Mouse (Mus musculus) liver, adult 2 months (tissue): ENCODE data around the gene Canx. TPM values are rescaled to one million over a fixed set of nuclear protein-coding genes. Genes with fewer than 3 reads are reported as not detected.
A peak's percentile ranks its signal among the peaks of the same experiment; 100 is the strongest.
"Not testable (repeated sequence)": the region's sequence is repeated elsewhere in the genome, so short reads cannot be mapped to it uniquely, and the experiment has no call there.

Experiments
- DNase-seq: peaks from one replicate; pipeline ENCODE4 v3.0.0-alpha.2; 2011; ENCODE audit warnings: low read depth, low spot score; ENCODE audit errors: extremely low read depth
- H3K27ac ChIP-seq: fragments of 200-500 bp; replicated peaks from 2 replicates; pipeline ENCODE4 v1.5.1; 2012; ENCODE audit warnings: low read depth, mild to moderate bottlenecking, control low read depth, inconsistent platforms, low read length; ENCODE audit not compliant: insufficient read depth
- H3K27me3 ChIP-seq: fragments of 200-500 bp; 2 replicates; pipeline ENCODE4 v1.6.1; 2012; ENCODE audit warnings: mild to moderate bottlenecking, moderate library complexity, low read length, inconsistent platforms; ENCODE audit not compliant: control insufficient read depth, insufficient read depth
- H3K36me3 ChIP-seq: fragments of 200-500 bp; 2 replicates; pipeline ENCODE4 v1.6.1; 2012; ENCODE audit warnings: low read length, inconsistent platforms; ENCODE audit not compliant: control insufficient read depth, insufficient read depth
- H3K4me1 ChIP-seq: fragments of 200-500 bp; 2 replicates; pipeline ENCODE4 v1.6.1; 2011; ENCODE audit warnings: low read length; ENCODE audit not compliant: control insufficient read depth, insufficient read depth
- H3K4me3 ChIP-seq: fragments of 200-500 bp; 2 replicates; pipeline ENCODE4 v1.5.1; 2011; ENCODE audit warnings: low read depth, mild to moderate bottlenecking, control low read depth, low read length, moderate library complexity; ENCODE audit not compliant: insufficient read depth
- H3K79me2 ChIP-seq: fragments of 200-500 bp; 2 replicates; pipeline ENCODE4 v1.6.1; 2012; ENCODE audit warnings: inconsistent platforms, mild to moderate bottlenecking, low read length, moderate library complexity; ENCODE audit not compliant: control insufficient read depth, insufficient read depth
- H3K9ac ChIP-seq: fragments of 200-500 bp; 2 replicates; pipeline ENCODE4 v1.6.1; 2012; ENCODE audit warnings: low read depth, mild to moderate bottlenecking, control low read depth, inconsistent platforms, low read length
- CTCF ChIP-seq: fragments of 200-500 bp; IDR thresholded peaks from 2 replicates; pipeline ENCODE4 v1.5.1; 2011; ENCODE audit warnings: low read depth, low read length, control low read depth
- POLR2A ChIP-seq: fragments of 200-500 bp; IDR thresholded peaks from 2 replicates; pipeline ENCODE4 v1.6.1; 2011; ENCODE audit warnings: low read length, control low read depth; ENCODE audit not compliant: insufficient read depth; ENCODE audit errors: extremely low read depth
- WGBS: fragments of 180-500 bp; shearing (Covaris S2); methylation state at CpG from one replicate; pipeline ENCODE4 v1.1.7; 2018; 5-methylcytosine and 5-hydroxymethylcytosine counted together
- polyA plus RNA-seq: library from polyadenylated mRNA; depleted of rRNA; stranded (reverse); fragments of >200 nt; gene quantifications from 2 replicates; pipeline ENCODE4 v1.2.3, GENCODE M21; 2012
- total RNA-seq: library from RNA; depleted of rRNA; stranded (reverse); fragments of >200 nt; gene quantifications from 2 replicates; pipeline ENCODE4 v1.2.3, GENCODE M21; 2014

The Canx gene
- total and polyA plus RNA-seq, 2 experiments = 58.2 to 350 TPM

GRCm38 (mm10) chr11:50326302-50326966 lies 961 bp upstream of the Canx start:
- no peaks in the 10 kb centered on the region for H3K27me3 ChIP-seq
- H3K4me3 ChIP-seq = peak overlapping the region; percentile 68
- H3K4me1 ChIP-seq = peaks cover 10% of the 10 kb centered on the region; the same call in 1 of the 2 replicates
- DNase-seq = no peak
- WGBS = under 1% methylated on average over 7 of the region's 7 CpGs
- peak overlapping the region; percentile 79 for H3K27ac ChIP-seq
- peaks cover 17% of the 10 kb centered on the region; the same call in 1 of the 2 replicates for H3K79me2 ChIP-seq
- no peaks in the 10 kb centered on the region for H3K36me3 ChIP-seq
- TF ChIP-seq CTCF (no peak), POLR2A (no peak)
- peak overlapping the region; percentile 75 for H3K9ac ChIP-seq

- 1% methylated on average over 34 of the region's 34 CpGs for WGBS
- Histone ChIP-seq H3K4me1 (peaks cover 13% of the 10 kb centered on the region; the same call in 1 of the 2 replicates), H3K4me3 (peak overlapping the region; percentile 80), H3K9ac (peak overlapping the region; percentile 93), H3K79me2 (peaks cover 25% of the 10 kb centered on the region; the same call in 1 of the 2 replicates), H3K27ac (peak overlapping the region; percentile 78), H3K36me3 (peaks cover under 1% of the 10 kb centered on the region; the same call in 1 of the 2 replicates), H3K27me3 (no peaks in the 10 kb centered on the region)
- TF ChIP-seq CTCF (no peak), POLR2A (no peak)
- DNase-seq = peak; percentile 47
Observed at GRCm38 (mm10) chr11:50324751-50325471, 562 bp downstream of the Canx start.

- peak overlapping the region; percentile 50 for H3K9ac ChIP-seq
- H3K79me2 ChIP-seq = peaks cover 34% of the 10 kb centered on the region; the same call in 1 of the 2 replicates
- 5% methylated on average over 1 of the region's 1 CpGs for WGBS
- no peak for TF ChIP-seq CTCF
- no peak for TF ChIP-seq POLR2A
- H3K4me1 ChIP-seq = peaks cover 15% of the 10 kb centered on the region; the same call in 1 of the 2 replicates
- no peaks in the 10 kb centered on the region for H3K27me3 ChIP-seq
- H3K4me3 ChIP-seq = peak overlapping the region; percentile 80; the same call in 1 of the 2 replicates
- H3K36me3 ChIP-seq = peaks cover 8% of the 10 kb centered on the region
- H3K27ac ChIP-seq = no peak overlapping the region
- no peak for DNase-seq
Observed at GRCm38 (mm10) chr11:50323843-50324242, 1.6 kb downstream of the Canx start.

GRCm38 (mm10) chr11:50322345-50322744 lies 3.1 kb downstream of the Canx start:
- H3K27ac ChIP-seq = no peak overlapping the region

GRCm38 (mm10) chr11:50321239-50321638 lies 4.2 kb downstream of the Canx start:
- no peak for DNase-seq
- H3K4me1 ChIP-seq = peaks cover 18% of the 10 kb centered on the region; the same call in 1 of the 2 replicates
- H3K36me3 ChIP-seq = peaks cover 13% of the 10 kb centered on the region
- no peak overlapping the region for H3K4me3 ChIP-seq
- TF ChIP-seq CTCF (no peak), POLR2A (no peak)
- peaks cover 47% of the 10 kb centered on the region; the same call in 1 of the 2 replicates for H3K79me2 ChIP-seq
- no peak overlapping the region for H3K27ac ChIP-seq
- no peak overlapping the region for H3K9ac ChIP-seq
- 68% methylated on average over 6 of the region's 6 CpGs for WGBS
- H3K27me3 ChIP-seq = no peaks in the 10 kb centered on the region

More at GRCm38 (mm10) chr11:50322345-50322744, 3.1 kb downstream of the Canx start:
- TF ChIP-seq POLR2A = no peak
- no peak for TF ChIP-seq CTCF
- DNase-seq = no peak
- Histone ChIP-seq H3K9ac (no peak overlapping the region), H3K4me3 (no peak overlapping the region), H3K27me3 (no peaks in the 10 kb centered on the region), H3K79me2 (peaks cover 43% of the 10 kb centered on the region; the same call in 1 of the 2 replicates), H3K4me1 (peaks cover 17% of the 10 kb centered on the region; the same call in 1 of the 2 replicates), H3K36me3 (peaks cover 13% of the 10 kb centered on the region)

- H3K27me3 ChIP-seq, DNase-seq, H3K4me3 ChIP-seq, H3K27ac ChIP-seq, H3K9ac ChIP-seq: not testable (repeated sequence)
- Histone ChIP-seq H3K79me2 (peaks cover 37% of the 10 kb centered on the region; the same call in 1 of the 2 replicates), H3K36me3 (peaks cover 13% of the 10 kb centered on the region), H3K4me1 (peaks cover 18% of the 10 kb centered on the region; the same call in 1 of the 2 replicates)
- 81% methylated on average over 4 of the region's 4 CpGs for WGBS
Observed at GRCm38 (mm10) chr11:50319343-50319742, 6.1 kb downstream of the Canx start.
